Mouse (Mus musculus): ENCODE results near the gene Pfkfb2. TPM values are rescaled to one million over a fixed set of nuclear protein-coding genes. Genes with fewer than 3 reads are reported as not detected.

Pfkfb2 gene
- total RNA-seq, 1 experiment: 10.0 TPM

GRCm38 (mm10) chr1:130762045-130762760 is 33.1 kb upstream of the Pfkfb2 start:
- TF ChIP-seq CHD2 (IDR thresholded peaks at IDR 0.05; ENCODE audit: low read depth, low read length) (no peak), HCFC1 (IDR thresholded peaks at IDR 0.05; ENCODE audit: borderline replicate concordance, insufficient read depth, low read length) (no peak), ZNF384 (IDR thresholded peaks at IDR 0.05; ENCODE audit: low read depth, low read length) (no peak), MAFK (IDR thresholded peaks at IDR 0.05; ENCODE audit: insufficient read depth, low read depth, low read length) (no peak), ZC3H11A (IDR thresholded peaks at IDR 0.05; ENCODE audit: borderline replicate concordance, low read depth, low read length) (no peak)
- H3K4me1 ChIP-seq (ENCODE audit: control insufficient read depth in 2 of 2, insufficient read depth in 2 of 2, low read length in 2 of 2, poor library complexity in 1 of 2): no peaks in the 10 kb centered on the region
- no peaks in the 10 kb centered on the region for H3K36me3 ChIP-seq (ENCODE audit: control insufficient read depth, insufficient read depth, low read length, poor library complexity, severe bottlenecking)
- no peak overlapping the region for H3K27ac ChIP-seq (ENCODE audit: insufficient read depth, low read depth, low read length, poor library complexity, severe bottlenecking)
- H3K4me3 ChIP-seq (ENCODE audit: insufficient read depth in 1 of 2, low read depth in 1 of 2, low read length in 2 of 2, poor library complexity in 1 of 2, severe bottlenecking in 1 of 2): no peak overlapping the region
- no peaks in the 10 kb centered on the region for H3K9me3 ChIP-seq (ENCODE audit: control insufficient read depth, insufficient read depth, low read depth, low read length)
- in situ Hi-C loops (cut with MboI; ENCODE audit: low sequenced_read_pairs in 2 of 2, unreplicated experiment in 2 of 2): no loop called here
- DNase-seq (ENCODE audit: low read depth, low spot score): no peak
- no peak overlapping the region for H3K9ac ChIP-seq (ENCODE audit: insufficient read depth, low read depth, low read length, poor library complexity, severe bottlenecking)

DNA sequence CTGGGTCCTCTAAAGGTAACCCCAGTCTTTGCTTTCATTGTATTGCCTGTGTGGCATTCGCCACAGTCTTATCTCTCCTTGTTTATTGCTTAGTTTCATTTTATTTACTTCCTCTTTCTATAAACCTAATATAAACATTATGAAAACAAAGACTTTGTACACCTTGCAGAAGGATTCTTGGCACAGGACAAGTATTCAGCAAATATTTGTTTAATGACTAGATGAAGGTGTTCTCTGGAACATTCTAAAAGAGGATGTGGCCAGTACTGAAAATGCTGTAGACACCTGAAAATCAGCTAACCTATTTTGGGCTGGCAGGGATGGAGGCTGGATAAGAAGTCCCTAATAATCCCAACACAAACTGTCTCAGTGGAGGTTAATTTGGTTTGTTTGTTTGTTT is 32.5 kb upstream of the Pfkfb2 start:
- no peak for DNase-seq (ENCODE audit: low read depth, low spot score)
- Histone ChIP-seq H3K4me3 (ENCODE audit: insufficient read depth in 1 of 2, low read depth in 1 of 2, low read length in 2 of 2, poor library complexity in 1 of 2, severe bottlenecking in 1 of 2) (no peak overlapping the region), H3K36me3 (ENCODE audit: control insufficient read depth, insufficient read depth, low read length, poor library complexity, severe bottlenecking) (no peaks in the 10 kb centered on the region), H3K9me3 (ENCODE audit: control insufficient read depth, insufficient read depth, low read depth, low read length) (no peaks in the 10 kb centered on the region), H3K27ac (ENCODE audit: insufficient read depth, low read depth, low read length, poor library complexity, severe bottlenecking) (no peak overlapping the region), H3K9ac (ENCODE audit: insufficient read depth, low read depth, low read length, poor library complexity, severe bottlenecking) (no peak overlapping the region), H3K4me1 (ENCODE audit: control insufficient read depth in 2 of 2, insufficient read depth in 2 of 2, low read length in 2 of 2, poor library complexity in 1 of 2) (no peaks in the 10 kb centered on the region)
- TF ChIP-seq MAFK (IDR thresholded peaks at IDR 0.05; ENCODE audit: insufficient read depth, low read depth, low read length) (no peak), ZC3H11A (IDR thresholded peaks at IDR 0.05; ENCODE audit: borderline replicate concordance, low read depth, low read length) (no peak), CHD2 (IDR thresholded peaks at IDR 0.05; ENCODE audit: low read depth, low read length) (no peak), ZNF384 (IDR thresholded peaks at IDR 0.05; ENCODE audit: low read depth, low read length) (no peak), HCFC1 (IDR thresholded peaks at IDR 0.05; ENCODE audit: borderline replicate concordance, insufficient read depth, low read length) (no peak)
- in situ Hi-C loops (cut with MboI; ENCODE audit: low sequenced_read_pairs in 2 of 2, unreplicated experiment in 2 of 2): no loop called here

GRCm38 (mm10) chr1:130759689-130760088 is 30.6 kb upstream of the Pfkfb2 start:
- in situ Hi-C loops (cut with MboI; ENCODE audit: low sequenced_read_pairs in 2 of 2, unreplicated experiment in 2 of 2): no loop called here
- Histone ChIP-seq H3K27ac (ENCODE audit: insufficient read depth, low read depth, low read length, poor library complexity, severe bottlenecking) (no peak overlapping the region), H3K9ac (ENCODE audit: insufficient read depth, low read depth, low read length, poor library complexity, severe bottlenecking) (no peak overlapping the region), H3K36me3 (ENCODE audit: control insufficient read depth, insufficient read depth, low read length, poor library complexity, severe bottlenecking) (no peaks in the 10 kb centered on the region), H3K4me3 (ENCODE audit: insufficient read depth in 1 of 2, low read depth in 1 of 2, low read length in 2 of 2, poor library complexity in 1 of 2, severe bottlenecking in 1 of 2) (no peak overlapping the region), H3K9me3 (ENCODE audit: control insufficient read depth, insufficient read depth, low read depth, low read length) (no peaks in the 10 kb centered on the region), H3K4me1 (ENCODE audit: control insufficient read depth in 2 of 2, insufficient read depth in 2 of 2, low read length in 2 of 2, poor library complexity in 1 of 2) (no peaks in the 10 kb centered on the region)
- no peak for DNase-seq (ENCODE audit: low read depth, low spot score)
- TF ChIP-seq MAFK (IDR thresholded peaks at IDR 0.05; ENCODE audit: insufficient read depth, low read depth, low read length) (no peak), ZNF384 (IDR thresholded peaks at IDR 0.05; ENCODE audit: low read depth, low read length) (no peak), ZC3H11A (IDR thresholded peaks at IDR 0.05; ENCODE audit: borderline replicate concordance, low read depth, low read length) (no peak), HCFC1 (IDR thresholded peaks at IDR 0.05; ENCODE audit: borderline replicate concordance, insufficient read depth, low read length) (no peak), CHD2 (IDR thresholded peaks at IDR 0.05; ENCODE audit: low read depth, low read length) (no peak)

GRCm38 (mm10) chr1:130746819-130747218 is 17.8 kb upstream of the Pfkfb2 start:
- Histone ChIP-seq H3K9me3 (ENCODE audit: control insufficient read depth, insufficient read depth, low read depth, low read length) (no peaks in the 10 kb centered on the region), H3K27ac (ENCODE audit: insufficient read depth, low read depth, low read length, poor library complexity, severe bottlenecking) (no peak overlapping the region), H3K4me1 (ENCODE audit: control insufficient read depth in 2 of 2, insufficient read depth in 2 of 2, low read length in 2 of 2, poor library complexity in 1 of 2) (no peaks in the 10 kb centered on the region), H3K9ac (ENCODE audit: insufficient read depth, low read depth, low read length, poor library complexity, severe bottlenecking) (no peak overlapping the region), H3K4me3 (ENCODE audit: insufficient read depth in 1 of 2, low read depth in 1 of 2, low read length in 2 of 2, poor library complexity in 1 of 2, severe bottlenecking in 1 of 2) (no peak overlapping the region), H3K36me3 (ENCODE audit: control insufficient read depth, insufficient read depth, low read length, poor library complexity, severe bottlenecking) (no peaks in the 10 kb centered on the region)
- no peak for DNase-seq (ENCODE audit: low read depth, low spot score)
- in situ Hi-C loops (cut with MboI; ENCODE audit: low sequenced_read_pairs in 2 of 2, unreplicated experiment in 2 of 2): no loop called here
- no peak for TF ChIP-seq ZNF384 (IDR thresholded peaks at IDR 0.05; ENCODE audit: low read depth, low read length)
- no peak for TF ChIP-seq HCFC1 (IDR thresholded peaks at IDR 0.05; ENCODE audit: borderline replicate concordance, insufficient read depth, low read length)
- no peak for TF ChIP-seq CHD2 (IDR thresholded peaks at IDR 0.05; ENCODE audit: low read depth, low read length)
- TF ChIP-seq ZC3H11A (IDR thresholded peaks at IDR 0.05; ENCODE audit: borderline replicate concordance, low read depth, low read length): no peak
- TF ChIP-seq MAFK (IDR thresholded peaks at IDR 0.05; ENCODE audit: insufficient read depth, low read depth, low read length): no peak

All from ES-E14 (cell line).